Mouse (Mus musculus) liver, adult 2 months (tissue): Measurements from ENCODE around the gene Kdm5a. TPM values are rescaled to one million over a fixed set of nuclear protein-coding genes. Genes with fewer than 3 reads are reported as not detected.

Source experiments
- DNase-seq: peaks from one replicate; pipeline ENCODE4 v3.0.0-alpha.2; 2011; ENCODE audit warnings: low read depth, low spot score; ENCODE audit errors: extremely low read depth
- H3K27ac ChIP-seq: fragments of 200-500 bp; replicated peaks from 2 replicates; pipeline ENCODE4 v1.5.1; 2012; ENCODE audit warnings: low read depth, mild to moderate bottlenecking, control low read depth, inconsistent platforms, low read length; ENCODE audit not compliant: insufficient read depth
- H3K27me3 ChIP-seq: fragments of 200-500 bp; 2 replicates; pipeline ENCODE4 v1.6.1; 2012; ENCODE audit warnings: mild to moderate bottlenecking, moderate library complexity, low read length, inconsistent platforms; ENCODE audit not compliant: control insufficient read depth, insufficient read depth
- H3K36me3 ChIP-seq: fragments of 200-500 bp; 2 replicates; pipeline ENCODE4 v1.6.1; 2012; ENCODE audit warnings: low read length, inconsistent platforms; ENCODE audit not compliant: control insufficient read depth, insufficient read depth
- H3K4me1 ChIP-seq: fragments of 200-500 bp; 2 replicates; pipeline ENCODE4 v1.6.1; 2011; ENCODE audit warnings: low read length; ENCODE audit not compliant: control insufficient read depth, insufficient read depth
- H3K4me3 ChIP-seq: fragments of 200-500 bp; 2 replicates; pipeline ENCODE4 v1.5.1; 2011; ENCODE audit warnings: low read depth, mild to moderate bottlenecking, control low read depth, low read length, moderate library complexity; ENCODE audit not compliant: insufficient read depth
- H3K79me2 ChIP-seq: fragments of 200-500 bp; 2 replicates; pipeline ENCODE4 v1.6.1; 2012; ENCODE audit warnings: inconsistent platforms, mild to moderate bottlenecking, low read length, moderate library complexity; ENCODE audit not compliant: control insufficient read depth, insufficient read depth
- H3K9ac ChIP-seq: fragments of 200-500 bp; 2 replicates; pipeline ENCODE4 v1.6.1; 2012; ENCODE audit warnings: low read depth, mild to moderate bottlenecking, control low read depth, inconsistent platforms, low read length
- CTCF ChIP-seq: fragments of 200-500 bp; IDR thresholded peaks from 2 replicates; pipeline ENCODE4 v1.5.1; 2011; ENCODE audit warnings: low read depth, low read length, control low read depth
- POLR2A ChIP-seq: fragments of 200-500 bp; IDR thresholded peaks from 2 replicates; pipeline ENCODE4 v1.6.1; 2011; ENCODE audit warnings: low read length, control low read depth; ENCODE audit not compliant: insufficient read depth; ENCODE audit errors: extremely low read depth
- WGBS: fragments of 180-500 bp; shearing (Covaris S2); methylation state at CpG from one replicate; pipeline ENCODE4 v1.1.7; 2018; 5-methylcytosine and 5-hydroxymethylcytosine counted together
- polyA plus RNA-seq: library from polyadenylated mRNA; depleted of rRNA; stranded (reverse); fragments of >200 nt; gene quantifications from 2 replicates; pipeline ENCODE4 v1.2.3, GENCODE M21; 2012
- total RNA-seq: library from RNA; depleted of rRNA; stranded (reverse); fragments of >200 nt; gene quantifications from 2 replicates; pipeline ENCODE4 v1.2.3, GENCODE M21; 2014

Kdm5a gene
- total and polyA plus RNA-seq, 2 experiments, result 2.2 to 24.2 TPM

DNA sequence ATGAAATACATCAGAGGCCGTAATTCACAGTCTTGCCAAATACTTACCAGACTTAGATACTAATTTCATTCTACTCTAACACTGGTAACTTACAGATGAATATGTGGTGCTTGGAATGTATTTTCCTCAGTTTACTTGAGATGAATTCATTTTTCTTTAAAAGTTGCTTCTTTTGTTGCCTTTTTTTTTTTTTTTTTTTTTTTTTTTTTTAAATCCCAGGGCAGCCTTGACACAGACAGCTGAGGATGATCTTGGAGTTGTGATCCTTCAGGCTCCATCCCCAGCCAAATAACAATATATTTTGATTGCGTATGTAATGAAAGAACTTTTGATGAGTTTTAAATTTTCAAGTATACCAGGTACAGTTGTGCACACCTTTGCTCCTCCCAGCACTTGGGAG, 1.8 kb upstream of the Kdm5a start:
- Histone ChIP-seq H3K27ac (peak overlapping the region; percentile 53; the same call in 1 of the 2 replicates), H3K9ac (no peak overlapping the region)
- 99% methylated on average over 2 of the region's 2 CpGs for WGBS

DNA sequence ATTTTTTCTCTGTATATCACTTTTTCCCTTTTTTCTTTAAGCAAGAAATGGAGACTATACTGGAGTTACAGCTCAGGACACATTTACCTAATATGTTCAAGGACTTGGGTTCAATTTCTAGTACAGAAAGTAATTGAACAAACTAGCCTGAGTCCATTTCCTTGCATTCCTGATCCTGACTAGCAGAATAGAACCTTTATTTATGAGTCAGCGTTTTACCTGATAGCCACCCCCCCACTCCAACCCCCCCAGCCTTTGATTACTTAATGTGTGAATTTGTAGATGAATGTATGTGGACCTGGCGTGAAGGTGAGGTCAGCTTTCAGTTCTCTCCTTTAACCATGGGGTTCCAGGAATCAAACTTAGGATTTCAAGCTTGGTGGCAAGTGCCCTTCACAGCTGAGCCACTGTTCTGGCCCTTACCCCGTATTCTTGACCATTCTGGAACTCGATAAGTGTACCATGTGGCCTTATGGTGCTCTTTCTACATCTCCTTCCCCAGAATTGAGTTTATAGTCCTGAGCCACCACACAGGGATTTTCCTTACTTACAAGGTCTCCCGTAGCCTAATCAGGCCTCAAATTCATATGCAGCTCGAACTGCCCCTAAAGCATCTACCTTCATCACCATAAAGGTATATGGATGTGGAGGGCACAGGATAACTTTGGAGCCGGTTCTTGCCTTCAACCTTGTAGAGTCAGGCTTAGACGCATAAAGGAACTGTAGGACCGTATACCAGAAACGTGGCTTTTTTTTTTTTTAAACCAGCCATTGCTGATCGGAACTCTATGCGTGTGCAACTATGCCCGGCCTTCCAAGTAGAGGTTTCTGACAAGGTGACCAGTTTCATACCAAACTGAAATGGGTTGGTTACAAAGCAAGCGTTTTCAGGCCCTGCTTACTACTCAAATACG, 893 bp upstream of the Kdm5a start:
- no peaks in the 10 kb centered on the region for H3K27me3 ChIP-seq
- 11% methylated on average over 15 of the region's 15 CpGs for WGBS
- peaks cover 19% of the 10 kb centered on the region; the same call in 1 of the 2 replicates for H3K79me2 ChIP-seq
- no peak for DNase-seq
- peaks cover 12% of the 10 kb centered on the region for H3K4me1 ChIP-seq
- H3K9ac ChIP-seq, result peak overlapping the region; percentile 84
- peak overlapping the region; percentile 98 for H3K27ac ChIP-seq
- TF ChIP-seq CTCF, result no peak
- TF ChIP-seq POLR2A, result no peak
- peak overlapping the region; percentile 93 for H3K4me3 ChIP-seq
- peaks cover 9% of the 10 kb centered on the region for H3K36me3 ChIP-seq

More for the DNA sequence above, 1.8 kb upstream of the Kdm5a start:
- no peak for TF ChIP-seq CTCF
- TF ChIP-seq POLR2A, result no peak
- DNase-seq, result no peak
- H3K36me3 ChIP-seq, result peaks cover 4% of the 10 kb centered on the region
- peaks cover 13% of the 10 kb centered on the region; the same call in 1 of the 2 replicates for H3K79me2 ChIP-seq
- no peaks in the 10 kb centered on the region for H3K27me3 ChIP-seq
- no peak overlapping the region for H3K4me3 ChIP-seq
- H3K4me1 ChIP-seq, result peaks cover 12% of the 10 kb centered on the region

DNA sequence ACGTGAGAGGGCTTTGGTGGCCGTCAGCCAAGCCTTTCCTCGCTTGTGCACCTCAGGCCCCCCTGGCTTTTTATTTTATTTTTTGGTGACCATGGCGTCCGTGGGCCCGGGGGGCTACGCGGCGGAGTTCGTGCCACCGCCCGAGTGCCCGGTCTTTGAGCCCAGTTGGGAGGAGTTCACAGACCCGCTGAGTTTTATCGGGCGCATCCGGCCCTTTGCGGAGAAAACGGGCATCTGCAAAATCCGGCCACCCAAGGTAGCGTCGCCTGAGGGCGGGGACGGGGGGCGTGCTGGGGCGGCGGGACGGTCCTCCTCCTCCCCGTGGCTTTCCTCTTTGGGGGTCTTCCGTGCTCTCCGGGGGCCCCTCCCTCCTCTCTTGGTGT, 590 bp downstream of the Kdm5a start:
- 1% methylated on average over 31 of the region's 31 CpGs for WGBS
- Histone ChIP-seq H3K27ac (peak overlapping the region; percentile 98), H3K4me3 (peak overlapping the region; percentile 93), H3K9ac (peak overlapping the region; percentile 91), H3K36me3 (peaks cover 21% of the 10 kb centered on the region), H3K27me3 (no peaks in the 10 kb centered on the region), H3K79me2 (peaks cover 19% of the 10 kb centered on the region; the same call in 1 of the 2 replicates), H3K4me1 (peaks cover 12% of the 10 kb centered on the region)
- TF ChIP-seq POLR2A (no peak), CTCF (no peak)
- no peak for DNase-seq

DNA sequence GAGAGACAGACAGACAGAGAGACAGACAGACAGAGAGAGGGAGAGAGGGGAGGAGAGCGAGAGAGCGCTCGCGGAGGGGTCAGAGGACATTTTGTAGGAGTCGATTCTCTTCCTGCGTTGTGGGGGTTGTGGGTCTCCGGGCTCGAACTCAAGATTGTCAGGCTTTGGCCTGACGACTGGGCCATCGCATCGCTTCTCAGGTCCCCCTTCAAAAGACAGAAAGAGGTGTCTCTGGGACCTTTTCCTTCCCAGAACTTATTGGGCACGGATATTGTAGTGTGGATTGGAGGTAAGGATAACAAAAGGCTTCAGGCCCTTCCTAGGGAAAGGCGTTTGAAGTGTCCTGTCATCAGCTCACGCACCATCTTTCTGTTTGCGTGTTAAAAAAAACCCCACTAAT, 1.1 kb downstream of the Kdm5a start:
- 2% methylated on average over 15 of the region's 15 CpGs for WGBS
- Histone ChIP-seq H3K36me3 (peaks cover 26% of the 10 kb centered on the region), H3K27ac (peak overlapping the region; percentile 41), H3K4me3 (peak overlapping the region; percentile 93), H3K9ac (peak overlapping the region; percentile 91), H3K79me2 (peaks cover 19% of the 10 kb centered on the region; the same call in 1 of the 2 replicates), H3K27me3 (no peaks in the 10 kb centered on the region), H3K4me1 (peaks cover 12% of the 10 kb centered on the region)
- peak; percentile 14 for DNase-seq
- TF ChIP-seq CTCF (no peak), POLR2A (no peak)

DNA sequence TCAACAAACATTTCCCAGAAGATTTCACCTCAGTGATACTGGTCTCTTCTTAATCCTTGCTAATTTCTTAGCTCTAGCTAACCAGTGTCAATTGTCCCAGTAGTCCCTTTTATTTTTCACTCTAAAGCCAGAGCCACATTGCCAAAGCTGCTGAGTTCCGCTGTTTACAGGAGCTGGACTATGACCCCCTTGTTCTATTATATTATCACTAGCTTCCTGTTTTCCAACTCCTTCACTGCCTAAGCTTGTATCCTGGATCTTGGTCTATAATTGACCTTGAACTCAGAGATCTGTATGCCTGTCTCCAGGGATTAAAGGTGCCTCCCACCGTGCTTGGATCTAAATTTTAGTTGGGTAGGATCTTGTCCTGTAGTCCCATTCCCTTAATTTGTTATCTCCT, 12.8 kb downstream of the Kdm5a start:
- TF ChIP-seq CTCF, result no peak
- TF ChIP-seq POLR2A, result no peak
- 9% methylated on average over 2 of the region's 2 CpGs for WGBS
- Histone ChIP-seq H3K9ac (no peak overlapping the region), H3K27ac (peak overlapping the region; percentile 24), H3K4me3 (no peak overlapping the region), H3K4me1 (peaks cover 6% of the 10 kb centered on the region), H3K79me2 (no peaks in the 10 kb centered on the region; the same call in 1 of the 2 replicates), H3K27me3 (no peaks in the 10 kb centered on the region), H3K36me3 (peaks cover 61% of the 10 kb centered on the region)
- DNase-seq, result peak; percentile 69
